Mouse (Mus musculus) adipocyte (in vitro differentiated cells): Measurements from ENCODE around the gene Stk32c.

Source experiments
- DNase-seq: peaks from one replicate; pipeline ENCODE4 v3.0.0-alpha.2; 2016; ENCODE audit warnings: low spot score

Stk32c gene

GRCm38 (mm10) chr7:139093124-139093523 is 120.0 kb downstream of the Stk32c start:
- no peak for DNase-seq

GRCm38 (mm10) chr7:139092676-139093075 is 120.4 kb downstream of the Stk32c start:
- no peak for DNase-seq

GRCm38 (mm10) chr7:139091681-139092080 is 121.4 kb downstream of the Stk32c start:
- DNase-seq = no peak

GRCm38 (mm10) chr7:139089892-139090874 is 122.9 kb downstream of the Stk32c start:
- DNase-seq = no peak

- peak; percentile 30 for DNase-seq
These were observed 125.3 kb downstream of the Stk32c start for GRCm38 (mm10) chr7:139087801-139088200.

GRCm38 (mm10) chr7:139086195-139087158 is 126.6 kb downstream of the Stk32c start:
- DNase-seq = no peak

GRCm38 (mm10) chr7:139085629-139086194 is 127.4 kb downstream of the Stk32c start, which contains the start of gene Dpysl4:
Dpysl4 (plus strand) TSS chr7:139086001.
- no peak for DNase-seq

GRCm38 (mm10) chr7:139084316-139084715 is 128.8 kb downstream of the Stk32c start:
- DNase-seq = no peak

- DNase-seq = no peak
These were observed 130.8 kb downstream of the Stk32c start for GRCm38 (mm10) chr7:139082281-139082680.

- DNase-seq = no peak
These were observed 131.9 kb downstream of the Stk32c start for GRCm38 (mm10) chr7:139081158-139081557.

GRCm38 (mm10) chr7:139080714-139081113 is 132.4 kb downstream of the Stk32c start:
- DNase-seq = no peak

GRCm38 (mm10) chr7:139079141-139079540 is 134.0 kb downstream of the Stk32c start:
- DNase-seq = no peak

GRCm38 (mm10) chr7:139078181-139078580 is 134.9 kb downstream of the Stk32c start:
- no peak for DNase-seq

GRCm38 (mm10) chr7:139077283-139077682 is 135.8 kb downstream of the Stk32c start:
- DNase-seq = no peak

GRCm38 (mm10) chr7:139075054-139075794 is 137.9 kb downstream of the Stk32c start:
- no peak for DNase-seq

- no peak for DNase-seq
These were observed 138.9 kb downstream of the Stk32c start for GRCm38 (mm10) chr7:139074189-139074588.

- DNase-seq = peak; percentile 86
These were observed 144.9 kb downstream of the Stk32c start for GRCm38 (mm10) chr7:139068182-139068623.

- DNase-seq = peak; percentile 18
These were observed 149.7 kb downstream of the Stk32c start for GRCm38 (mm10) chr7:139063406-139063805.
